Mouse (Mus musculus): ENCODE measurements at regions not wholly inside any gene's neighbourhood (a gene's known extent, or its start where the extent isn't known, plus 50 kb on each side); places are given as distances from the start of the nearest gene placed in this dataset.
"Not testable (repeated sequence)": the region's sequence is repeated elsewhere in the genome, so short reads cannot be mapped to it uniquely, and the experiment has no call there.

- Histone ChIP-seq H3K4me3 (ENCODE audit: insufficient read depth, low read depth, low read length) (no peak overlapping the region), H3K27ac (ENCODE audit: insufficient read depth, low read depth, low read length) (no peak overlapping the region), H3K4me1 (ENCODE audit: control insufficient read depth, insufficient read depth, low read length) (no peaks in the 10 kb centered on the region)
- 22% methylated on average over 7 of the region's 7 CpGs for WGBS
- no peak for TF ChIP-seq POLR2A (IDR thresholded peaks at IDR 0.05; ENCODE audit: insufficient read depth, low read depth, low read length)
- no peak for TF ChIP-seq CTCF (IDR thresholded peaks at IDR 0.05; ENCODE audit: insufficient read depth, low read depth, low read length)
Measured at GRCm38 (mm10) chr11:12589757-12590373, 125.1 kb upstream of the Cobl start.

- H3K4me3 ChIP-seq (ENCODE audit: insufficient read depth, low read depth, low read length); H3K27ac ChIP-seq (ENCODE audit: insufficient read depth, low read depth, low read length); H3K4me1 ChIP-seq (ENCODE audit: control insufficient read depth, insufficient read depth, low read length): not testable (repeated sequence)
- 87% methylated on average over 2 of the region's 2 CpGs for WGBS
Measured at GRCm38 (mm10) chr11:12584851-12585680, 120.3 kb upstream of the Cobl start.

- Histone ChIP-seq H3K4me3 (ENCODE audit: insufficient read depth, low read depth, low read length) (peak overlapping the region; percentile 16; the same call in 1 of the 2 replicates), H3K27ac (ENCODE audit: insufficient read depth, low read depth, low read length) (no peak overlapping the region), H3K4me1 (ENCODE audit: control insufficient read depth, insufficient read depth, low read length) (no peaks in the 10 kb centered on the region)
- 25% methylated on average over 14 of the region's 14 CpGs for WGBS
- TF ChIP-seq CTCF (IDR thresholded peaks at IDR 0.05; ENCODE audit: insufficient read depth, low read depth, low read length) (peak; percentile 82), POLR2A (IDR thresholded peaks at IDR 0.05; ENCODE audit: insufficient read depth, low read depth, low read length) (no peak)
Measured at GRCm38 (mm10) chr11:12578999-12579576, 114.3 kb upstream of the Cobl start.

- no peaks in the 10 kb centered on the region for H3K4me1 ChIP-seq (ENCODE audit: control insufficient read depth, insufficient read depth, low read length)
- no peak for TF ChIP-seq CTCF (IDR thresholded peaks at IDR 0.05; ENCODE audit: insufficient read depth, low read depth, low read length)
- TF ChIP-seq POLR2A (IDR thresholded peaks at IDR 0.05; ENCODE audit: insufficient read depth, low read depth, low read length) = no peak
- WGBS = 67% methylated on average over 5 of the region's 5 CpGs
- no peak overlapping the region for H3K27ac ChIP-seq (ENCODE audit: insufficient read depth, low read depth, low read length)
- H3K4me3 ChIP-seq (ENCODE audit: insufficient read depth, low read depth, low read length) = no peak overlapping the region
Measured at GRCm38 (mm10) chr11:12559663-12560062, 94.9 kb upstream of the Cobl start.

- Histone ChIP-seq H3K27ac (ENCODE audit: insufficient read depth, low read depth, low read length) (no peak overlapping the region), H3K4me3 (ENCODE audit: insufficient read depth, low read depth, low read length) (no peak overlapping the region), H3K4me1 (ENCODE audit: control insufficient read depth, insufficient read depth, low read length) (no peaks in the 10 kb centered on the region)
- WGBS = 12% methylated on average over 1 of the region's 1 CpGs
- TF ChIP-seq CTCF (IDR thresholded peaks at IDR 0.05; ENCODE audit: insufficient read depth, low read depth, low read length) = no peak
- no peak for TF ChIP-seq POLR2A (IDR thresholded peaks at IDR 0.05; ENCODE audit: insufficient read depth, low read depth, low read length)
Measured at GRCm38 (mm10) chr11:12558995-12559633, 94.4 kb upstream of the Cobl start.

GRCm38 (mm10) chr11:12558176-12558575 is 93.4 kb upstream of the Cobl start:
- 60% methylated on average over 8 of the region's 8 CpGs for WGBS

GRCm38 (mm10) chr11:12545771-12546170 is 81.0 kb upstream of the Cobl start:
- no peak overlapping the region for H3K4me3 ChIP-seq (ENCODE audit: insufficient read depth, low read depth, low read length)
- no peaks in the 10 kb centered on the region for H3K4me1 ChIP-seq (ENCODE audit: control insufficient read depth, insufficient read depth, low read length)
- 87% methylated on average over 1 of the region's 1 CpGs for WGBS
- TF ChIP-seq CTCF (IDR thresholded peaks at IDR 0.05; ENCODE audit: insufficient read depth, low read depth, low read length) = no peak
- no peak for TF ChIP-seq POLR2A (IDR thresholded peaks at IDR 0.05; ENCODE audit: insufficient read depth, low read depth, low read length)
- H3K27ac ChIP-seq (ENCODE audit: insufficient read depth, low read depth, low read length) = no peak overlapping the region

More at GRCm38 (mm10) chr11:12558176-12558575, 93.4 kb upstream of the Cobl start:
- H3K27ac ChIP-seq (ENCODE audit: insufficient read depth, low read depth, low read length) = no peak overlapping the region
- no peak for TF ChIP-seq CTCF (IDR thresholded peaks at IDR 0.05; ENCODE audit: insufficient read depth, low read depth, low read length)
- TF ChIP-seq POLR2A (IDR thresholded peaks at IDR 0.05; ENCODE audit: insufficient read depth, low read depth, low read length) = no peak
- no peaks in the 10 kb centered on the region for H3K4me1 ChIP-seq (ENCODE audit: control insufficient read depth, insufficient read depth, low read length)
- no peak overlapping the region for H3K4me3 ChIP-seq (ENCODE audit: insufficient read depth, low read depth, low read length)

GRCm38 (mm10) chr11:12543042-12543441 is 78.3 kb upstream of the Cobl start:
- H3K4me3 ChIP-seq (ENCODE audit: insufficient read depth, low read depth, low read length) = no peak overlapping the region
- 76% methylated on average over 1 of the region's 1 CpGs for WGBS
- TF ChIP-seq CTCF (IDR thresholded peaks at IDR 0.05; ENCODE audit: insufficient read depth, low read depth, low read length) (no peak), POLR2A (IDR thresholded peaks at IDR 0.05; ENCODE audit: insufficient read depth, low read depth, low read length) (no peak)
- no peak overlapping the region for H3K27ac ChIP-seq (ENCODE audit: insufficient read depth, low read depth, low read length)
- H3K4me1 ChIP-seq (ENCODE audit: control insufficient read depth, insufficient read depth, low read length) = no peaks in the 10 kb centered on the region
